Mouse (Mus musculus) lung, postnatal 0 days (tissue): ENCODE results near the gene Rad51b.

ENCODE experiments used
- CTCF ChIP-seq: IDR thresholded peaks from 2 replicates; pipeline ENCODE4 v1.5.1; 2016; ENCODE audit warnings: antibody characterized with exemption, mild to moderate bottlenecking
- EP300 ChIP-seq: IDR thresholded peaks from 2 replicates; pipeline ENCODE4 v1.6.1; 2016; ENCODE audit warnings: antibody characterized with exemption, mild to moderate bottlenecking, control low read depth

DNA sequence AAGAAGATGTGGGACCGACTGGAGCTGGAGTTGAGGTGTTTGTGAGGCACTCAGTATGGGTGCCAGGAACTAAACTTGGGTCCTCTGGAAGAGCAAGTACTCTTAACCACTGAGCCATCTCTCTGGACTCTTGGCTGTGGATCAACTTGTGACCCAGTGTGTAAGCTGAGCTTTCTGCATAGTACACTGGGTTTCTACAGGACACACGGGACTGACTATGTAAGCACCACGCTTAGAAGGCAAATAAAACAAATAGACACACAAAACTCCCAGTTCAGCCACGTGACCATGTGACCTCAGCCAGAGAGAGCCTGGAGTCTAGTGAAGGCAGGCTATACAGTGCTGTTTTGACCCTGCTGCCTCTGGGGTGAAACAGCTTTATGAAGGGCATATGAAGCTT lies 24.5 kb upstream of the Rad51b start:
- TF ChIP-seq CTCF (no peak), EP300 (no peak)
